Mouse (Mus musculus): ENCODE results near the gene Vamp2.

Vamp2 gene

DNA sequence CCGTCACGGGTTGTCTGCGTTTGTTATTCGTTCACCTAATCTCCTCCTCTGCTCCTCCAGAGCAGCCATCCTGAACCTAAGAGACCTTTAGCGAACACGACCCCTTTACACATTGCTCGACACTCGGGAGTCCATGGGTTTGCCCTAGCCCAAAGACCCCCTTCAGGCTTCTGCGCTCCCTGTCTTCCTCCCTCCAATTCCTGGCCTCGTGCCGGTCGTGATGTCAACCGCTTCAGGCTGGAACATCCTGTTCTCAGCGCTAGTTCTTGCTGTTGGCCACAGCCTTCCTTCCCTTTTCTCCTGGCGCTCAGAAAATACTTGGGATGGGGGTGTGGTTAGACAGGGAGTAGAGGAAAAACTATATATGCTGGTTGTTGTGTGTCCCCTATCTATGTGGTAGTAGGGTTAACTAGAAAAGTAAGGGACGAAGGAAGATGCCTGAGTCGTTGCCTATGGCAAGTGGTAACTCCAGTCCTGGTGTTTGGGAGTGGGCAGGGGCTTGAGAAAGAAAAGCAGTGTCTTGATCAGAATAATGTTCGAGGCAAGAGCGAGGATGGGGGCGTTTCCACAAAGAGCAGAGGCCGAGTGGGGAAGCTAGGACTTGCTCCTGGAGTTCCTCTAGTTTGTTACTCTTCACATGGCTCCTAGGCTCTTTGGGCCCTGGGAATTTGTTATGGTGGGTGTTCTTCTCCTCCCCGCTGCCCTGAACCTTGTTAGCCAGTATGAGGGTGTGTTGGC, 11.1 kb downstream of the Vamp2 start:
- peak; percentile 80 to 81 for DNase-seq (ENCODE audit: low spot score in 2 of 2)

- DNase-seq (ENCODE audit: low spot score in 2 of 2), result peak; percentile 84 to 92
These were observed 11.6 kb downstream of the Vamp2 start for GRCm38 (mm10) chr11:69099915-69100345.

- no peak for DNase-seq (ENCODE audit: low spot score in 2 of 2)
These were observed 12.5 kb downstream of the Vamp2 start for GRCm38 (mm10) chr11:69100639-69101360.

DNA sequence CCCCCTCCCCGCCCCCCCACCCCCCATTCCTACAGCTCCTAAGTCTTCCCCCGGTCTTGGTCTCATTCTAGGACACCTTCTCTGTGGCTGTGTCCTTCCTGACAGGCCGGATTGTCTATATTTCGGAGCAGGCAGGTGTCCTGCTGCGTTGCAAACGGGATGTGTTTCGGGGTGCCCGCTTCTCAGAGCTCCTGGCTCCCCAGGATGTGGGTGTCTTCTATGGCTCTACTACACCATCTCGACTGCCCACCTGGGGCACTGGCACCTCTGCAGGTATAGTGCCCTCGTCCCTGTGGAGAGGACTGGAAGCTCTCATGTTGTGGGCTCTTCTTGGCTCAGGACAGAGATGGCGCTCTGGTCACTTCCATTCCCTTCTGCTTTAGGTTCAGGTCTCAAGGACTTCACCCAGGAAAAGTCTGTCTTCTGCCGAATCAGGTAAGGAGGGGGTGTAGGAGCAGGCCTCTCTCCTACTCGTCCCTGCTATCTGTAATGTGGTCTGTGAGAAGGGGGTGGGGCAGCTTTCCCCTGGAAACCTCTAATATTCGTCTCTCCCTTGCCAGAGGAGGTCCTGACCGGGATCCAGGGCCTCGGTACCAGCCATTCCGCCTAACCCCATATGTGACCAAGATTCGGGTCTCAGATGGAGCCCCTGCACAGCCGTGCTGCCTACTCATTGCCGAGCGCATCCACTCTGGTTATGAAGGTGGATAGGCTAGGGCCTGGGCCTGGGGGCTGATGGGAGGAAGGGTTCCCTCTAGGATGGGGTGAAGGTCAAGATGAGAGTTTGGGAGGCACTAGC, 13.5 kb downstream of the Vamp2 start:
- no peak for DNase-seq (ENCODE audit: low spot score in 2 of 2)

- DNase-seq (ENCODE audit: low spot score in 2 of 2), result no peak
These were observed 14.1 kb downstream of the Vamp2 start for GRCm38 (mm10) chr11:69102403-69102725.

DNA sequence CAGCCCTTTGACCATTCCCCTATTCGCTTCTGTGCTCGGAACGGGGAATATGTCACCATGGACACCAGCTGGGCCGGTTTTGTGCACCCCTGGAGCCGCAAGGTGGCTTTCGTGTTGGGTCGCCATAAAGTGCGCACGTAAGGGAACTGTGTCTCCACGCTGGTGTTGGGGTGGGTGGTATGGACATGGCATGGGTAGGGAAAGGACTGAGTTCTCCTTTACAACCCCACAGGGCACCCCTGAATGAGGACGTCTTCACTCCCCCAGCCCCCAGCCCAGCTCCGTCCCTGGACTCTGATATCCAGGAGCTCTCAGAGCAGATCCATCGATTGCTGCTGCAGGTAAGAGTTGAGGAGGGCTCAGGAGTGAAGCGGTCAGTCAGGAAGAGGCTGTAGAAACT, 14.8 kb downstream of the Vamp2 start:
- DNase-seq (ENCODE audit: low spot score in 2 of 2), result no peak

DNA sequence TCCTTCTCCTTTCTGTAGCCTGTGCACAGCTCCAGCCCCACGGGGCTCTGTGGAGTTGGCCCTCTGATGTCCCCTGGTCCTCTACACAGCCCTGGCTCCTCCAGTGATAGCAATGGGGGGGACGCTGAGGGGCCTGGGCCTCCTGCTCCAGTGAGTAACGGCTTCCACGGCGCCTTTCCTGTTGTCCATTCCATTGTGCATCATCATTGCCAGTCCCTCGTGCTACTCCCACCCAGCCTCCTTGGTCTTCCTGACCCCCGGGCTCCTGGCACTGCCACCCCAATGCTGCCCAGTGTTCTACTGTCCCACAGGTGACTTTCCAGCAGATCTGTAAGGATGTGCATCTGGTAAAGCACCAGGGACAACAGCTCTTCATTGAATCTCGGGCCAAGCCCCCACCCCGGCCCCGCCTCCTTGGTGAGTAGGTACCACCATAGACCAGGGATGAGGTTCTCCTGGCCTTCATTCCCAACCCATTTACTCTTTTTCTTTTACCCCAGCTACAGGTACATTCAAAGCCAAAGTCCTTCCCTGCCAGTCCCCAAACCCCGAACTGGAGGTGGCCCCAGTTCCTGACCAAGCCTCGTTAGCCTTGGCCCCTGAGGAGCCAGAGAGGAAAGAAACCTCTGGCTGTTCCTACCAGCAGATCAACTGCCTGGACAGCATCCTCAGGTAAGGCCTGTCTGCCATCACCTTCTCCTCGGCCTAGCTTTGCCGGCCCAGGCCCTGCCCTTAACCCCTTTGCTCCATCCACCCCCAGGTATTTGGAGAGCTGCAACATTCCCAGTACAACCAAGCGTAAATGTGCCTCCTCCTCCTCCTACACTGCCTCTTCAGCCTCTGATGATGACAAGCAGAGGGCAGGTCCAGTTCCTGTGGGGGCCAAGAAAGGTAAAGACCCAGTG, 15.5 kb downstream of the Vamp2 start:
- no peak for DNase-seq (ENCODE audit: low spot score in 2 of 2)

DNA sequence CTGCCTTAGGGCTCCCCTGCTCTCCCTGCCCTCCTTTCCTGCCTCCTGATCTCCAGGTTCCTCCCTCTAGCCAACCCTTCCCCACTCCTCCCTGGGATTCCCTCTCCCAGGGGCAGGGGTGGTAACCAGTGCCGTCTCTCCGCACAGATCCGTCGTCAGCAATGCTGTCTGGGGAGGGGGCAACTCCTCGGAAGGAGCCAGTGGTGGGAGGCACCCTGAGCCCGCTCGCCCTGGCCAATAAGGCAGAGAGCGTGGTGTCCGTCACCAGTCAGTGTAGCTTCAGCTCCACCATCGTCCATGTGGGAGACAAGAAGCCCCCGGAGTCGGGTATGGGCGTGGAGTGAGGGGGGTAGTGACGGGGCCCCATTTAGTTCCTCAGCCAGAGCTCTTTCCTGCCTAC, 16.2 kb downstream of the Vamp2 start:
- DNase-seq (ENCODE audit: low spot score in 2 of 2), result no peak

GRCm38 (mm10) chr11:69105227-69105626, 16.9 kb downstream of the Vamp2 start:
- DNase-seq (ENCODE audit: low spot score in 2 of 2), result no peak

DNA sequence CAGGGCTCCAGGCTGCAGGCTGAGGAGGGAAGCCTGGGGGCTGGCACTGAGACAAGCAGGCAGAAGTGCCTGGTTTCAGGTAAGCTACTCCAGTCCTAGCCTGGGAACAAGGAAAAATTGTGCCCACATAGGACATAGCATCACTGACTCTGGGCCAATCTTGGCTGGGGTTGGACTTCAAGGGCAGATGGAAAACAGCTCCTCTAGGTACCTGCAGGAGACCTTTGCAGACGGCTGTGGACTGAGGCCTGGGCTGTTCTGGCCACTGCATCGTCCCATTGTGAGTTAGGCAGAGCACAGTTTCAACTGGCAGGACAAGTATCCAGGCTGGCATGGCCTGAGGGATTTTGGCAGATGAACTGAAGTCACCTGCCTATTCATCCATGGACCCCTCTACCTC, 17.5 kb downstream of the Vamp2 start:
- DNase-seq (ENCODE audit: low spot score in 2 of 2), result no peak

DNA sequence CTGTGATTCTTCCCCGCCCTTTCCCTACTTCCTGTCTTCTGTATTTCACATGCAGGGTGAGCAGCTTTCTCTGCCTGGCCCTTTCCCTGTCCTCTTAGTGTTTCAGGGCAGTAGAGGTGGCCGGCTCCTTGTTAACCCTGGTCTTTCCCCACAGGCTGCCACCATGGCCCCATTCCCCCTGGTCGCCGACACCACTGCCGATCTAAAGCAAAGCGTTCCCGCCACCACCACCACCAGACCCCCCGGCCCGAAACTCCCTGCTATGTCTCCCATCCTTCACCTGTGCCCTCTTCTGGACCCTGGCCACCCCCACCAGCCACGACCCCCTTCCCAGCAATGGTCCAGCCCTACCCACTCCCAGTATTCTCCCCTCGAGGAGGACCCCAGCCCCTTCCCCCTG, 18.0 kb downstream of the Vamp2 start:
- no peak for DNase-seq (ENCODE audit: low spot score in 2 of 2)

- DNase-seq (ENCODE audit: low spot score in 2 of 2), result no peak
These were observed 18.6 kb downstream of the Vamp2 start for GRCm38 (mm10) chr11:69106842-69107241.

DNA sequence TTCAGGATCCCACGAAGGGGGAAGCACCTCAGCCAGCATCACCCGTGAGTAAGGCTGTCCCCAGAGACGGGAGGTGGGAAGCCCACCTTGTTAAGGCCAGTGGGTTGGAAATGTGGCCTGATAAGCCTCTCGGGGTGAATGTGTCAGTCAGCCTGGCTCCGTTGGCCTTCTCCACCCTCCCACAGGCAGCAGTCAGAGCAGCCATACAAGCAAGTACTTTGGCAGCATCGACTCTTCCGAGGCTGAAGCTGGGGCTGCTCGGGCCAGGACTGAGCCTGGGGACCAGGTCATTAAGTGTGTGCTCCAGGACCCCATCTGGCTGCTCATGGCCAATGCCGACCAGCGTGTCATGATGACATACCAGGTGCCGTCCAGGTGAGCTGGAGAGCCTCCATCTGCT, 19.4 kb downstream of the Vamp2 start:
- no peak for DNase-seq (ENCODE audit: low spot score in 2 of 2)

GRCm38 (mm10) chr11:69108223-69108622, 19.9 kb downstream of the Vamp2 start:
- DNase-seq (ENCODE audit: low spot score in 2 of 2), result no peak

- no peak for DNase-seq (ENCODE audit: low spot score in 2 of 2)
These were observed 21.0 kb downstream of the Vamp2 start for GRCm38 (mm10) chr11:69109032-69109900.

DNA sequence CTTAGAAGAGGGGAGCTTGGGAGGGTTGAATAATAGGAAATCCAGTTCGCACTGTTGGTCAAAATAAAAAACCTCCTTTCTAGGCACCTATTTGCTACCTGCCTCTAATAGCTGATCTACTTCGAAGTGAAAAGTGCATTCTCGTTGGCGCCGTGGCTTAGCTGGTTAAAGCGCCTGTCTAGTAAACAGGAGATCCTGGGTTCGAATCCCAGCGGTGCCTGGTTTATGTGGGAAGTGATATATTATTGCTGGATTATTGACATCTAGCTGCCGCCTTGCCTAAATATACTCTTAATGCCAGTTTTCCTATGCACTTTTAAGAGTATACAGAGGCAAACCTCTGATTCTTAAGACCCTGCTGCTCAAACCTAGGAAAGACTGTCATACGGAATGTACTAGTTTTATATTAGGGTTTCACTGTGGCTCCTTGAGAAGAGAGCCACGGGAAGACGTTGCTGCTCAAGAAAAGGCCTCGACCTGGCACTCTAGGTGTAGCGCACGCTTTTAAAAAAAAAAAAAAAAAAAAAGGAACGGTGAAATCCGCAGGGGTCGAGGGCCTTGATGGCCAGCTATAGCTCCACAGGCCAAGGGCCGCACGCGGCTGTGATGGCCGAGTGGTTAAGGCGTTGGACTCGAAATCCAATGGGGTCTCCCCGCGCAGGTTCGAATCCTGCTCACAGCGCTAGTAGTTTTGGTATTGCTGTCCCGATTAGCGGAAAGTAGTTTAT, 22.2 kb downstream of the Vamp2 start:
- peak; percentile 87 to 98 for DNase-seq (ENCODE audit: low spot score in 2 of 2)

DNA sequence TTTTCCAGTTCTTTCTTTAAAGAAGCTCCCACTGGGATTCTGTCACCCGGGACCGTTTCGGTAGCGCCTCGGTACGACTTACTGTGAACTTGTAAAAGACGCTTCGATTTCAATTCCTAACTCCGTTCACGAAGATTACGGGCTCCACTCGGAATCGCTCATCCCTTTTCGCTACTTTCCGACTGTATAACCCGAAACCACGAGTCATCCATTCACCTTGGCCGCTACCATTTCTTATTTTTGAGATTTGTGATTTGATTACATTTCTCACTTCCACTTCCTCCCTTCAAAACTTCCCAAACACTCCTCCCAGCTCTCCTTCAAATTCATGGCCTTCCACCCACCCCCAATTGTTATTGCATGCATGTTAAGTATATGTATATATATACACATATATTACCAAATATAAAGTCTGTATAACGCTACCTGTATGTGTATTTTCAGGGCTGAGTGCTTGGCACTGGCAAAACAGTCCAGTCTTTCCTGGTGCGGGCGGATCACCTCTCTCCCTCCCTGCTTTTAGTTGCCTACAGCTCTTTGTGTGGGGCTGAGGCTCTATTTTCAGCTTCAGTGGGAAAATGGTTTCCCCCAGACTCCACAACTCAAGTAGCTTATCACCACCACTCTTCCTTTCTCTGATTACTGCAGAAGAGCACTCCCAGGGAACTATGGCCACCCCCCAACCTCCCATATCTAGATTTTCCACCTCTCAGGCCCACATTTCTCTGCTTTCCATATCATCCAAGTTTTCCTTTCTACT, 22.9 kb downstream of the Vamp2 start:
- no peak for DNase-seq (ENCODE audit: low spot score in 2 of 2)

DNA sequence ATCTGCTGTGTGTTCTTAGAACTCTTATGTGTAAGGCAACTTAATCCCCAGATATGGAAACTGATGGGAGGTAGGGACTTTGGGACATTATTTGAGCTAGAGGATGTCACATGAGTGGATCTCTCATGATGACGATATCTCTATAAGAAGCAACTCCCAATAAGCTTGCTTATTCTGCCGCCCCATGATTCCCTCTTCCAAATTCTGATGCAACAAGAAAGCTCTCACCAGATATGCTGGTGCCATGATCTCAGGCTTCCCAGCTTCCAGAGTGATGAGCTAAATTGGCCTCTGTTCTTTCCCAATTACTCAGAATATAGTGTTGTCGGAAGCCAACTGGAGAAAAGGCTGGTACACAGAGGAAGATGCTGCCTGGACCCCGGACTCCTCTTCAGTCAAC, 23.6 kb downstream of the Vamp2 start:
- no peak for DNase-seq (ENCODE audit: low spot score in 2 of 2)

DNA sequence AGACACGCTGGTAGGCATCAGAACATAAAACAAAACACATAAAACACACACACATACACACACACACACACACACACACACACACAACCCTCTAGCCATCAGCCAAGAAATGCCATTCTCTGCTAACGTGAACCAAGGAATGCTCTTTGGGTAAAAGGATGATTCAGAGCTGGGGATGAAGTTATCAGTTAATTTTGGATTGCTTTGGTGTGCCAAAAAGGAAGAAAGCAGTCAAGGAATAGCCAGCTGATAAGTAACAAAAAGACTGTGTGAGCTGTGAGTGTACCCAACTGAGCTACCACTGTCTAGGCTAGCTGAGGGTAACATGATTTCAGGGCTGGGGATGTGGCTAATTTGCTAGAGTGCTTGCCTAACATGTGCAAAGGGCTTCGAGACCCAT, 25.7 kb downstream of the Vamp2 start:
- DNase-seq (ENCODE audit: low spot score in 2 of 2), result no peak
